Mouse (Mus musculus): ENCODE results near the gene Atg4d. TPM values are rescaled to one million over a fixed set of nuclear protein-coding genes. Genes with fewer than 3 reads are reported as not detected.

Gene Atg4d
- polyA plus RNA-seq, 1 experiment from 2014 or later: 34.7 TPM

DNA sequence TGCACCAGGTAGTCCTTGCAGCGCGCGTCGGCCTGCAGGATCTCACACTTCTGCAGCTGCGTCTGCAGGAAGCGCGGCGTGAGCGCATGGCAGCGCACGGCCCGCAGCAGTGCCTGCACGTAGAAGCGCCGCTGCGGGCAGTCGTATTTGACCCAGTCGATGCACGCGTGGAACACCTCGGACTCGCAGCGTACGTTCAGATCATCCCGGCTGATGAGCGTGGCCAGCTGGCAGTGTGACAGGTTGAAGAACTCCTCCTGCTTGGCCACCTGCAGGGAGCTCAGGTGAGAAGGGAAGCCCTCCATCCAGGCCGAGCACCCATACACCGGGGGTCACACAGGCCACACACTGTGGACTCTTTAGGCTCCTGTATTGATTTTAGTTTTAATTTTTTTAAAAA, 31.3 kb upstream of the Atg4d start:
- H3K4me2 ChIP-seq: no peak overlapping the region
- peaks cover 79% of the 10 kb centered on the region for H3K36me3 ChIP-seq (ENCODE audit: insufficient read depth)
- WGBS: 79% methylated on average over 28 of the region's 28 CpGs
- H3K9me3 ChIP-seq (ENCODE audit: low read depth, low read length): no peaks in the 10 kb centered on the region
- DNase-seq: no peak
- H3K27ac ChIP-seq (ENCODE audit: low read depth): no peak overlapping the region
- H3K4me3 ChIP-seq (ENCODE audit: low read depth, low read length): no peak overlapping the region
- H3K27me3 ChIP-seq (ENCODE audit: insufficient read depth, low read length): no peaks in the 10 kb centered on the region
- H3K9ac ChIP-seq: no peak overlapping the region
- ATAC-seq (ENCODE audit: insufficient read depth): no peak
- no peak for TF ChIP-seq CTCF (IDR thresholded peaks at IDR 0.05; ENCODE audit: low read depth)
- peaks cover 10% of the 10 kb centered on the region for H3K4me1 ChIP-seq (ENCODE audit: insufficient read depth)

DNA sequence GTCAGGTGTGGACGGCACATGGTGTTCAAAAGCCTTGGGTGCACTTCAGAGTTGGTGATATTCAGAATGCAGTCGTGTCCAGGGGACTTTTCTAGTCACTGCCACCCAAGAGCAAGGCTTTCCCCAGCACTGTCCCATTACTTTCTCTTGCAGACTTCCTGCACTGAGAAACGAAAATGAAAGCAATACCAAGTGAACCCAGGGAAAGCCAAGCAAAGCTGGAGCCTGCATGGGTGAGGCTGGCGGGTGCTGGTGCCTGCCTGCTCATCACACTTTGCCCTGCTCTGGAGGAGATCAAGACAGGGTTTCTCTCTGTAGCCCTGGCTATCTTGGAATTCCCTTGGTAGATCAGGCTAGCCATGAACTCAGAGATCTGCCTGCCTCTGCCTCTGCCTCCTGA, 29.8 kb upstream of the Atg4d start:
- Histone ChIP-seq H3K4me3 (ENCODE audit: low read depth, low read length) (no peak overlapping the region), H3K36me3 (ENCODE audit: insufficient read depth) (peaks cover 64% of the 10 kb centered on the region), H3K27me3 (ENCODE audit: insufficient read depth, low read length) (no peaks in the 10 kb centered on the region), H3K9ac (no peak overlapping the region), H3K4me1 (ENCODE audit: insufficient read depth) (peaks cover 10% of the 10 kb centered on the region), H3K4me2 (no peak overlapping the region), H3K9me3 (ENCODE audit: low read depth, low read length) (no peaks in the 10 kb centered on the region), H3K27ac (ENCODE audit: low read depth) (no peak overlapping the region)
- WGBS: 80% methylated on average over 4 of the region's 4 CpGs
- DNase-seq: no peak
- ATAC-seq (ENCODE audit: insufficient read depth): no peak
- TF ChIP-seq CTCF (IDR thresholded peaks at IDR 0.05; ENCODE audit: low read depth): no peak

DNA sequence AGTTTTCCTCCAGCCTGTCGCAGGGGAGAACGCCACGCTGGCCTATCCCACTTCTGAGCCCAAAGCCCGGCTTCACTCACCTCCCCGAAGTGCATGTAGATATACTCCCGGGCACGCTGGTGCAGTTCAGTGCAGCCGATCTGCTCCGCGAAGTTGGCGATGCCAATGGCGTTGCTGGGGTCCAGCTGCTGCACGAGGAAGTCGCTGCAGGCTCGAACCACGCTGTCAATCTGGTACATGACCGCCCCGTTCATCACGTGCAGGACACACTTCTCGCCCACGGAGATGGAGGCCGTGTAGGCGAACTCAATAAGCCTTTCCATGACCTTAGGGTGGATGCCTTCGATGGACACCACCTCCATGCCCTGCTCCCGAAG, 28.1 kb upstream of the Atg4d start:
- Histone ChIP-seq H3K27ac (ENCODE audit: low read depth) (no peak overlapping the region; the same call in 1 of the 2 replicates), H3K9ac (peak overlapping the region; percentile 97), H3K4me1 (ENCODE audit: insufficient read depth) (peaks cover 10% of the 10 kb centered on the region), H3K9me3 (ENCODE audit: low read depth, low read length) (no peaks in the 10 kb centered on the region), H3K4me3 (ENCODE audit: low read depth, low read length) (peak overlapping the region; percentile 98), H3K27me3 (ENCODE audit: insufficient read depth, low read length) (0 out of 2 replicates have a peak, but pooled peaks cover 4% of the 10 kb centered on the region), H3K36me3 (ENCODE audit: insufficient read depth) (peaks cover 47% of the 10 kb centered on the region), H3K4me2 (peak overlapping the region; percentile 80)
- ATAC-seq (ENCODE audit: insufficient read depth) (no peak), DNase-seq (no peak)
- WGBS: 80% methylated on average over 25 of the region's 25 CpGs
- TF ChIP-seq CTCF (IDR thresholded peaks at IDR 0.05; ENCODE audit: low read depth): no peak

DNA sequence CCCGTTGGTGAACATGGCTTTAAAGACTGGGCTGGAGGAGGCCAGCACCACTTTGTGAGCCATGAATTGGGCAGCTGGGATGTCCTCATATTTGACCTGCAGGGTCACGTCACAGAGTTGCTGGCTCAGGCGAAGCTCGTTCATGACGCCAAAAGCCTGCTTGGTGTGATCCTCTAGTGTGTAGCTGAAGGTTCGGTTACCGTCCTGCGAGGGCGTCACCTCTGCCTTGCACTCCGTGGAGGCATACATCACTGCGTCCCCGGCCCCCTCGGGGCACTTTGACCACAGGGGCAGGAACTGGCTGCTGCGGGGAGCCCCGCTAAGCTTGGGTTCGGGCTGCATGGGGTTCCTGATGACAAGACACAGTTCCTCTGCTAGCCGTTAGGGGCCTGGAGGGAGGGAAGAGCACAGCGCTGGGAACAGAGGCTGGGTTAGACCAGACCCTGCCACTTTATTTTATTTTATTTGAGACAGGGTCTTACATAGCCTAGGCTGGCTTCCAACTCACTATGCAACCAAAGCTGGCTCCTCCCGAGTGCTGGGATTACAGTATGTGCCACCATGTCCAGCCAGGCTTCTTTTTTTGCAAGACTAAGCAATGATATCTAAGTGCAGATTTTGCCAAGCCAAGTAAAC, 27.6 kb upstream of the Atg4d start:
- peaks cover 44% of the 10 kb centered on the region for H3K36me3 ChIP-seq (ENCODE audit: insufficient read depth)
- H3K9me3 ChIP-seq (ENCODE audit: low read depth, low read length): no peaks in the 10 kb centered on the region
- peak overlapping the region; percentile 80 for H3K4me2 ChIP-seq
- peak overlapping the region; percentile 93 for H3K27ac ChIP-seq (ENCODE audit: low read depth)
- WGBS: 13% methylated on average over 19 of the region's 19 CpGs
- H3K27me3 ChIP-seq (ENCODE audit: insufficient read depth, low read length): peaks cover 9% of the 10 kb centered on the region; the same call in 1 of the 2 replicates
- peak; percentile 58 for TF ChIP-seq CTCF (IDR thresholded peaks at IDR 0.05; ENCODE audit: low read depth)
- H3K4me3 ChIP-seq (ENCODE audit: low read depth, low read length): peak overlapping the region; percentile 98
- H3K4me1 ChIP-seq (ENCODE audit: insufficient read depth): peaks cover 10% of the 10 kb centered on the region
- DNase-seq (peak; percentile 68), ATAC-seq (ENCODE audit: insufficient read depth) (peak; percentile 36; the same call in 1 of the 2 replicates)
- peak overlapping the region; percentile 97 for H3K9ac ChIP-seq

DNA sequence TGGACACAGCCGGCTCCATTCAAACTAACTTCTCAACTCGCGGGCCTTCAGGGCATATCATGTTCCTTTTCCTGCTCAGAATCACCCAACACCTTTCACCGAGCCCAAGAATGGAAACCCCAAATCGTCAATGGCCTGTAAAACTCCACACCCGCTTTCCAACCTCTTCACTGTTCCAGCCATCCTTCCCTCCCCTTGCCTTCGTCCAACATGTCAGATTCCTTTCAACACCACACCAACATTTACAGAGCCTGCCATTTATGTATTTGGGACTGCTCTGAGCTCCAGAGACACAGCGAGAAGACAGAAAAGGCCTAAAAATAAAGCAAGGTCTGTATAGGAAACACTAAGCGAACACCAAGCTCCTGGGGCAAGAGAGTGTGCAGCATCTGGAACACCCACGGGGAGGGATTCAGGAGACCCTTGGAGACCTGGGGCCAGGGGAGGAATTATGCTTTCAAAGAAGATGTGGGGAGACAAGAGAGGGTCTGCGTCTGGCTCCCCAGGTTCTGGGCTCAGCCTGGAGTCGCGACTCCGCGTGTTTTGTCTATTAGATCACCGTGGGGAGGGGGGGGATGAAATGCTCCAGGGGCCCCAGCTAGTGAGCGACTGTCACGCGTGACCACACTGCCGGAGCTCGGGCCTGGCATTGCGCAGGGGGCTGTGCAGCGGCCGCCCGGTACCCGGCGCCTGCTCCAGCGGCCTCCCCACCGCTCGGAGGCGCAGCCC, 26.9 kb upstream of the Atg4d start:
- no peak for TF ChIP-seq CTCF (IDR thresholded peaks at IDR 0.05; ENCODE audit: low read depth)
- under 1% methylated on average over 31 of the region's 31 CpGs for WGBS

DNA sequence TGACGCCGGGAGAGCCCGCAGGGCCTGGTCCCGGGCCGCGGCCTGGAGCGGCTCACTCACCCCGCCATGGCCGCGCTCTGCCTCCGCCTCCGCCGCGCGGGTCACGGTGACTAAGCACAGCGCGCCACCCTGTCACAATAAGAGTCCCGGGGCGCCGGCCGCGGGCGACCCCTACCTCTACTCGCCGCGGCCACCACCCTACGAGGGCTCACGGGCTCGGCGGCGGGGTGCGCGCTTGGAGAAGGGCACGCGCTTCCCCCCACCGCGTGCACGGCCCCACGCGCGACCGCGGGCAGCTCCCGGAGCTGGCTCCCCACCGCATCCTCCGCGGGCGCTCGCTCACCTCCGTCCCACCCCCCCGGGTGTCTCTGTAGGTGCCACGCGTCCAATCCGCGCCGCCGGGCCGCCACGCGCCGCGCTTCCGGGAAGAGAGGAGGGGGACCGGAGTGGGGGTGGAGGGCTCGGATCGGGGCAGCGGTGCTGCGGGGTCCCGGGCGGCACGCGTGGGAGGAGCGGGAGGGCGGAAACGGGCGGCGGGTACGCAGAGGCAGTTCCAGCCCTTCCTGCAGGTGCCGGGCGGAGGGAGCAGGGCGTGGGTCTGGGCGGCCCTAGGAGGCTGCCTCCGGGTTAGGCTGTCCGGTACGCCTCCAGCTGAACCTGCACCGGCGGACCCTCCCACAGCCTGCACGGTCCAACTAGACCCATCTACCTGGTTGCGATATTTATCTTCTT, 26.2 kb upstream of the Atg4d start, which contains the start of gene Keap1:
Keap1 (minus strand) TSS at position 629 of the 732 bp plus-strand sequence.
- Histone ChIP-seq H3K4me1 (ENCODE audit: insufficient read depth) (peaks cover 10% of the 10 kb centered on the region), H3K27me3 (ENCODE audit: insufficient read depth, low read length) (peaks cover 22% of the 10 kb centered on the region), H3K9me3 (ENCODE audit: low read depth, low read length) (no peaks in the 10 kb centered on the region), H3K9ac (peak within 1 kb of the TSS; percentile 97), H3K36me3 (ENCODE audit: insufficient read depth) (peaks cover 30% of the 10 kb centered on the region), H3K27ac (ENCODE audit: low read depth) (peak within 1 kb of the TSS; percentile 93), H3K4me3 (ENCODE audit: low read depth, low read length) (peak within 1 kb of the TSS; percentile 98), H3K4me2 (peak within 1 kb of the TSS; percentile 80)
- under 1% methylated on average over 83 of the region's 90 CpGs for WGBS
- ATAC-seq (ENCODE audit: insufficient read depth) (peak; percentile 90), DNase-seq (peak; percentile 89)
- TF ChIP-seq CTCF (IDR thresholded peaks at IDR 0.05; ENCODE audit: low read depth): no peak

More for the DNA sequence above, 26.9 kb upstream of the Atg4d start:
- Histone ChIP-seq H3K27ac (ENCODE audit: low read depth) (peak overlapping the region; percentile 93), H3K27me3 (ENCODE audit: insufficient read depth, low read length) (peaks cover 15% of the 10 kb centered on the region), H3K4me3 (ENCODE audit: low read depth, low read length) (peak overlapping the region; percentile 98), H3K9ac (peak overlapping the region; percentile 97), H3K36me3 (ENCODE audit: insufficient read depth) (peaks cover 38% of the 10 kb centered on the region), H3K4me2 (peak overlapping the region; percentile 80), H3K9me3 (ENCODE audit: low read depth, low read length) (no peaks in the 10 kb centered on the region), H3K4me1 (ENCODE audit: insufficient read depth) (peaks cover 10% of the 10 kb centered on the region)
- peak; percentile 5; the same call in 1 of the 2 replicates for ATAC-seq (ENCODE audit: insufficient read depth)
- peak; percentile 38 for DNase-seq

Measured in lung, embryonic 14.5 days (tissue).